Mouse (Mus musculus) right cerebral cortex, postnatal 10 days (tissue): ENCODE results near the gene Haus2.
A peak's percentile ranks its signal among the peaks of the same experiment; 100 is the strongest.

Experiments used
- DNase-seq, 2 experiments: peaks; one replicate each; pipeline ENCODE4 v3.0.0; 2021; ENCODE audit warnings: low spot score in 2 of 2

Haus2 gene

GRCm38 (mm10) chr2:120616279-120617163 lies 7.3 kb downstream of the Haus2 start:
- no peak for DNase-seq

- DNase-seq = no peak
Observed at GRCm38 (mm10) chr2:120619538-120619937, 10.4 kb downstream of the Haus2 start.

GRCm38 (mm10) chr2:120622920-120623319 lies 13.7 kb downstream of the Haus2 start:
- DNase-seq = no peak

GRCm38 (mm10) chr2:120628076-120628865 lies 19.1 kb downstream of the Haus2 start:
- DNase-seq = no peak

DNA sequence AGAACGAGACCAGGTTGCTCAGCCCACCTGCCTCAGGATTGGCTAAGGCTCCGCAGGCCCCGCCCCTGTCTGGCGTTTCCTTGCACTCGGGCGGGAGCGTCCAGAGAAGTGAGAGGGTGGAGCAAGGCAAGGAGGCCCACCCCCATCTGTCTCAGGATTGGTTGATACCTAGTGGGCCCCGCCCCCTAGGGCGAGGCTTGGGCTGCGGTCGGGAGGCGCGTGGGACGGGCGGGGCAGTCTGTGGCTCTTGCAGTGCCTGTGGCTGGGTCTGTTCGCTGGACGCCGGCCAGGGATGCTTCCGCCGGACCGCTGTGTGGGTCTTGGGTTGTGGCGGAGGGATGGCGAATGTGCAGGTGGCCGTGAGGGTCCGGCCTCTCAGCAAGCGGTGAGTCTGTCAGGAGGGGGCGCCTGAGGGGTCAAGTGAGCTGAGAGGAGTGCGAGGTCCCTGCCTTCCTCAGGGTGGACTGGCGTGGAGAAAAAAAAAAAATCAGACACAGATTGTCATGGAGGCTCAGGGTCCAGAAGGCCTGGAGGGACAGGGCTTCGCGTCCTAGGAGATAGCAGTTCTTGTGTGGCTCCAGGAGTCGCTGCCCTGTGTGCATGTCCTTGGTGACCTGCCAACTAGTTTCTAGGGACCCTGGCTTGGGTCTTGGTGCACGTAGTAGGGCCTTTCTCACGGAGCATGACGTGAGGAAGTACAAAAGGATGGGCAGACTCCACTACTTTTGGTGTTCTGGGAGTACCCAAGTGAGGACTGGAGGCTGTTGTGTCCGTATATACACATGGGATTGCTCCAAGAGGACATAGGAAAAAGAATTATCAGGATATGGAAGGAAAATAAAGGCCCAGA lies 19.9 kb downstream of the Haus2 start, which contains the start of gene Stard9:
Stard9 (plus strand) TSS at position 236 of the 850 bp plus-strand sequence.
- peak; percentile 99 for DNase-seq

GRCm38 (mm10) chr2:120630246-120630645 lies 21.1 kb downstream of the Haus2 start:
- no peak for DNase-seq

GRCm38 (mm10) chr2:120630655-120631054 lies 21.5 kb downstream of the Haus2 start:
- no peak for DNase-seq

DNA sequence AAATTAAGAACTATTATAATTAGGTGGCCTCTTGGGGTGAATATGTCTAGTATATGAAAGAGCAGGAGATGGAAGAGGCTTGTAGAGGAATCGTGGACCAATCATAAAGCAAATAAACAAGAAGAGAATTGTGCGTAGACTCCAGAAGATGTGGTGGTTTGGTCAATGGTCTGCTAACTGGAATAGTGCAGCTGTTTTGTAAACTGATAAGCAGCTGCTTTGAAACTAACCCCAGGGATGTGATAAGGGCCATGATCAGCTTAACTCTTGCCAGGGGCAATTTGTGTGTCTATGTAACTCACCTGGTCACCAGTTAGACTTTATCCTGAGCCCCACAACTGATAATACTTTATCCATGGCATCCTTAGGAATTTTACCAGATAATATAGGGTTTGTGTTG lies 22.3 kb downstream of the Haus2 start:
- no peak for DNase-seq

DNA sequence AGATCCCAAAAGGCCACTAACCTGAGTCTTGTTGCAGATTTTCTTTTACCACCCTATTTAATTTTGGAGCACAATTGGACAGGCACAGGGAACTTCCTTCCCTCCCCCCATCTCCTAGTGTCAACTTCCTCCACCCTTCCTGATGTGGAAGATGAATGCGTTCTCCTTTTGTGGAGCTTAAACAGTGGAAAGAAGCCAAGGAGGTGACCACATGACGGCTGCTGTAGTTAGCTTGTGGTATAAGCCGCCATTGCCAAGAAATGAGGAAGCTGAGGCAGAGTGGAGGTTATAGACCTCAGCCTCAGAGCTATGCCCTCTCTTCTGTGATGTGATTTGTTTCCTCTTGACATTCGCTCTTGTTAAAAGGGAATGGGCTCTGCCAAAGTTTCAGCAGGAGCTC lies 22.8 kb downstream of the Haus2 start:
- DNase-seq = peak in 1 of 2 experiments; percentile 51

- no peak for DNase-seq
Observed at GRCm38 (mm10) chr2:120640835-120641234, 31.7 kb downstream of the Haus2 start.

- peak; percentile 48 to 62 for DNase-seq
Observed at GRCm38 (mm10) chr2:120643836-120644235, 34.7 kb downstream of the Haus2 start.

GRCm38 (mm10) chr2:120646777-120647176 lies 37.6 kb downstream of the Haus2 start:
- no peak for DNase-seq

DNA sequence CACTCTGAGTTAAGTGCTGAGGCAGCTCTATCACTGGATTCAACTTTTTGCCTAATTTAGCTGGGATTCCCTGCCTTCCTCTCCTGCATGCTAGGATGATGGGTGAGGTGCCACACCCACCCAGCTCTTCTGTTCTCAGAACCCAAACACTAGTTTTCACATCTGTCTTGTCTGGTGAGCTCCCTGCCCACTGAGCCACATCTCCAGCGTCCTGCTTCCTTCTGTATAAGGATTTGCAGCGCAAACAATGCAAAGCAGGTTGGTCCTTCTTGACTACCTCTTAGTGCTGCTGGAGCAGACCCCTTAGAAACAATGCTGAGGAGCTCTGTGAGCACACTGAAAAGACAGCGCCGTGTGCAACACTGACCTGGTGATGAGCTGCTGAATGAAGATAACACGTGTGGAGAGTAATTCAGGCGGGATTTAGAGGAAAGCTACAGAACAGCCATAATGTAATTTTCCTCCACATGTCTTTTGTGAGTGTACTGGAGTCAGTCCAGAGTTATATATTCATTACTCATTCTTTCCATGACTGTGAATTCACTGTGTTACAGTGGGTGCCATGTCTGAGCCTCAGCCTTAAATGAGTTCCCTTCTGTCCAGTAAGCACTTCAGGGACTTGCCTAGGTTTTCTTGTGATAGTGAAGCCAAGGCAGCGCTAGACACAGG lies 43.2 kb downstream of the Haus2 start:
- DNase-seq = no peak

- no peak for DNase-seq
Observed at GRCm38 (mm10) chr2:120652925-120653284, 43.7 kb downstream of the Haus2 start.

DNA sequence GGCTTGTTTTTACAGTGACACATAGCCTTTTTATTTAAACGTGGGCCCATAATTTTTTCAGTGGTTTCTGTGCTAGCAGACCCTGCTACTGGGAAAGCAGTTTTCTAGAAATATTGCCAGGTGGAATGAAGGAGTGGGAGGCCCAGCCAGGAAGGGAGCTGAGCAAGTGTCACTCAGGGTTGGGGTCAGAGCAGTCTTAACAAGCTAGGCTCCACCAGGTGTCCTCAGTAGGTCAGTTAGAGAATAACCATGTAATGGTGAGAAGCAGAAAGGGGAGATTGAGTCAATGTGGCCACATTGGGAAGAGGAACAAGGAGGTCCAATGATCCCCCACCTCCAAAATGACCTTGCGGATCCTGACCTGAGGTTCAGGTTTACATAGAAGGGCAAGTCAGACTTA lies 45.5 kb downstream of the Haus2 start:
- no peak for DNase-seq

GRCm38 (mm10) chr2:120655905-120656304 lies 46.7 kb downstream of the Haus2 start:
- DNase-seq = no peak

DNA sequence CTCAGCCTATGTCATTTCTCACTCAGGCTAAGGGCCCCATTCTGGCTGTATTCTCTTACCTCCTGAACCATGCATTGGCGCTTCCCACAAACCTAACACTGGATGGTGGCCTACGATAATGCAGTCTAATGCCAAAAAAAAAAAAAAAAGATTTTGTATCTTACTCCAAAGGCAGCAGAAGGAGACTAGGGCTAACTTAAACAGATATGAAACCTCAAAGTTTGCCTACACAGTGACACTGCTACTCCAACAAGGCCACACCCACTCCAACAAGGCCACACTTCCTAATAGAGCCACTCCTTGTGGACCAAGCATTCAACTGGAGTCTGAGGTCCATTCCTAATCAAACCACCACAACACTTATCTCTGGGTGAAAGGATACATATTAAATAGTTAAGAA lies 47.5 kb downstream of the Haus2 start:
- no peak for DNase-seq

DNA sequence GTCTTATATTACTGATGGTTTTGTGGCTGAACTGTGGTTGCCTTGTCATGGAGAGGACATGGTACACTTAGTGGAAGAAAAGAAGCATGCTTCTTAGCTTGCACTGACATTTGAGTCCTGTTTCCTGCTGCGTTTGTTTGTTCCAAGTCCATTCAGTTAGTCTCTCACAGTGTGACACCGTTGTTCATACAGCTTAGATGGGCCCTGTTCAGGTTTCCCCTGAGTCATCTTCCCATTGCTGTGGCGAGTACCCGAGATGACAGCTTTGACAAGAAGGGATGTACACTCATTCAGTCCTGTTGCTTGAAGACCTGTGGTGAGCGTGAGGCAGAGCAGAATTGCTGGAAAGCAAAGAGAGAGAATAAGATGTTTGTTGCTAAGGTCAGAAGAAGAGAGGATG lies 49.3 kb downstream of the Haus2 start:
- no peak for DNase-seq

GRCm38 (mm10) chr2:120659318-120659717 lies 50.1 kb downstream of the Haus2 start:
- no peak for DNase-seq

- no peak for DNase-seq
Observed at GRCm38 (mm10) chr2:120660486-120661078, 51.4 kb downstream of the Haus2 start.

- DNase-seq = no peak
Observed at GRCm38 (mm10) chr2:120662766-120663165, 53.6 kb downstream of the Haus2 start.
